Mouse (Mus musculus): ENCODE measurements around the gene Igsf8.
A peak's percentile ranks its signal among the peaks of the same experiment; 100 is the strongest.

The Igsf8 gene

GRCm38 (mm10) chr1:172261477-172262078, at the start of gene Igsf8:
Igsf8 (plus strand) TSS chr1:172261641.
- DNase-seq (ENCODE audit: low spot score in 2 of 2), result no peak

- no peak for DNase-seq (ENCODE audit: low spot score in 2 of 2)
These were observed 48.7 kb upstream of the Igsf8 start for GRCm38 (mm10) chr1:172212776-172213175.

GRCm38 (mm10) chr1:172213771-172214170, 47.7 kb upstream of the Igsf8 start:
- DNase-seq (ENCODE audit: low spot score in 2 of 2), result no peak

GRCm38 (mm10) chr1:172214748-172215147, 46.7 kb upstream of the Igsf8 start:
- no peak for DNase-seq (ENCODE audit: low spot score in 2 of 2)

GRCm38 (mm10) chr1:172217148-172217547, 44.3 kb upstream of the Igsf8 start:
- peak; percentile 94 to 95 for DNase-seq (ENCODE audit: low spot score in 2 of 2)

- no peak for DNase-seq (ENCODE audit: low spot score in 2 of 2)
These were observed 43.1 kb upstream of the Igsf8 start for GRCm38 (mm10) chr1:172218164-172218910.

GRCm38 (mm10) chr1:172219451-172220406, 41.7 kb upstream of the Igsf8 start, which contains the start of gene Casq1:
Casq1 (minus strand) TSS chr1:172219868.
- DNase-seq (ENCODE audit: low spot score in 2 of 2), result no peak

GRCm38 (mm10) chr1:172220414-172220813, 41.0 kb upstream of the Igsf8 start:
- no peak for DNase-seq (ENCODE audit: low spot score in 2 of 2)

- DNase-seq (ENCODE audit: low spot score in 2 of 2), result no peak
These were observed 40.0 kb upstream of the Igsf8 start for GRCm38 (mm10) chr1:172221297-172222063.

- DNase-seq (ENCODE audit: low spot score in 2 of 2), result no peak
These were observed 33.2 kb upstream of the Igsf8 start for GRCm38 (mm10) chr1:172228209-172228608.

- DNase-seq (ENCODE audit: low spot score in 2 of 2), result no peak
These were observed 32.2 kb upstream of the Igsf8 start for GRCm38 (mm10) chr1:172229215-172229614.

- no peak for DNase-seq (ENCODE audit: low spot score in 2 of 2)
These were observed 20.3 kb upstream of the Igsf8 start for GRCm38 (mm10) chr1:172240945-172241708.

GRCm38 (mm10) chr1:172242401-172242800, 19.0 kb upstream of the Igsf8 start:
- DNase-seq (ENCODE audit: low spot score in 2 of 2), result no peak

GRCm38 (mm10) chr1:172243547-172244205, 17.8 kb upstream of the Igsf8 start:
- no peak for DNase-seq (ENCODE audit: low spot score in 2 of 2)

- peak in 1 of 2 experiments; percentile 9 for DNase-seq (ENCODE audit: low spot score in 2 of 2)
These were observed 16.8 kb upstream of the Igsf8 start for GRCm38 (mm10) chr1:172244645-172245044.

- DNase-seq (ENCODE audit: low spot score in 2 of 2), result no peak
These were observed 14.2 kb upstream of the Igsf8 start for GRCm38 (mm10) chr1:172247216-172247615.

GRCm38 (mm10) chr1:172247679-172248078, 13.8 kb upstream of the Igsf8 start:
- DNase-seq (ENCODE audit: low spot score in 2 of 2), result peak in 1 of 2 experiments; percentile 11

- no peak for DNase-seq (ENCODE audit: low spot score in 2 of 2)
These were observed 3.1 kb upstream of the Igsf8 start, which contains the start of gene Atp1a4 for GRCm38 (mm10) chr1:172258314-172258713. Atp1a4 (minus strand) TSS chr1:172258414.

- DNase-seq (ENCODE audit: low spot score in 2 of 2), result no peak
These were observed 9.8 kb downstream of the Igsf8 start for GRCm38 (mm10) chr1:172271208-172271607.

- DNase-seq (ENCODE audit: low spot score in 2 of 2), result no peak
These were observed 10.3 kb downstream of the Igsf8 start for GRCm38 (mm10) chr1:172271765-172272164.
